Mouse (Mus musculus): ENCODE measurements around the gene Kti12. TPM values are rescaled to one million over a fixed set of nuclear protein-coding genes. Genes with fewer than 3 reads are reported as not detected.

Kti12 gene
- 10 to 100 TPM; 26.3 to 26.9 TPM for total RNA-seq (2021)
- long read RNA-seq, experiment 1, transcript Kti12-201 (1 exons, 1,629 nt) = major isoform, 43 of 43 reads
- long read RNA-seq, experiment 1, partial matches to known transcripts = 0 of 43 reads
- long read RNA-seq, experiment 1, other reads (novel, unspliced or antisense) = 0 of 43 reads
- long read RNA-seq, experiment 2, transcript Kti12-201 (1 exons, 1,629 nt) = major isoform, 63 of 63 reads
- long read RNA-seq, experiment 2, partial matches to known transcripts = 0 of 63 reads
- long read RNA-seq, experiment 2, other reads (novel, unspliced or antisense) = 0 of 63 reads

- DNase-seq (ENCODE audit: low spot score in 2 of 2) = peak; percentile 30 to 63
Measured at GRCm38 (mm10) chr4:108847715-108848504, at the start of gene Kti12. Kti12 (plus strand) TSS chr4:108847785.

- DNase-seq (ENCODE audit: low spot score in 2 of 2) = peak; percentile 28 to 45
Measured at GRCm38 (mm10) chr4:108798083-108798830, 49.3 kb upstream of the Kti12 start.

- DNase-seq (ENCODE audit: low spot score in 2 of 2) = no peak
Measured at GRCm38 (mm10) chr4:108803535-108803934, 44.0 kb upstream of the Kti12 start.

GRCm38 (mm10) chr4:108811142-108811541 lies 36.4 kb upstream of the Kti12 start:
- no peak for DNase-seq (ENCODE audit: low spot score in 2 of 2)

GRCm38 (mm10) chr4:108811550-108811949 lies 36.0 kb upstream of the Kti12 start:
- no peak for DNase-seq (ENCODE audit: low spot score in 2 of 2)

GRCm38 (mm10) chr4:108825677-108826076 lies 21.9 kb upstream of the Kti12 start:
- no peak for DNase-seq (ENCODE audit: low spot score in 2 of 2)

GRCm38 (mm10) chr4:108826096-108826495 lies 21.5 kb upstream of the Kti12 start:
- no peak for DNase-seq (ENCODE audit: low spot score in 2 of 2)

- no peak for DNase-seq (ENCODE audit: low spot score in 2 of 2)
Measured at GRCm38 (mm10) chr4:108826643-108827042, 20.9 kb upstream of the Kti12 start.

GRCm38 (mm10) chr4:108830698-108831097 lies 16.9 kb upstream of the Kti12 start:
- no peak for DNase-seq (ENCODE audit: low spot score in 2 of 2)

- peak; percentile 72 to 78 for DNase-seq (ENCODE audit: low spot score in 2 of 2)
Measured at GRCm38 (mm10) chr4:108832916-108833827, 14.4 kb upstream of the Kti12 start, which contains the start of gene Btf3l4. Btf3l4 (minus strand) TSS chr4:108833614.

GRCm38 (mm10) chr4:108833828-108834114 lies 13.8 kb upstream of the Kti12 start:
- no peak for DNase-seq (ENCODE audit: low spot score in 2 of 2)

- peak; percentile 31 to 70 for DNase-seq (ENCODE audit: low spot score in 2 of 2)
Measured at GRCm38 (mm10) chr4:108834115-108834970, 13.2 kb upstream of the Kti12 start, which contains the start of gene Txndc12. Txndc12 (plus strand) TSS chr4:108834601.

GRCm38 (mm10) chr4:108834971-108835311 lies 12.6 kb upstream of the Kti12 start:
- no peak for DNase-seq (ENCODE audit: low spot score in 2 of 2)

- no peak for DNase-seq (ENCODE audit: low spot score in 2 of 2)
Measured at GRCm38 (mm10) chr4:108835496-108835895, 12.1 kb upstream of the Kti12 start.

- DNase-seq (ENCODE audit: low spot score in 2 of 2) = no peak
Measured at GRCm38 (mm10) chr4:108838031-108838430, 9.6 kb upstream of the Kti12 start.

GRCm38 (mm10) chr4:108841920-108842578 lies 5.5 kb upstream of the Kti12 start:
- DNase-seq (ENCODE audit: low spot score in 2 of 2) = no peak

GRCm38 (mm10) chr4:108843336-108843735 lies 4.2 kb upstream of the Kti12 start:
- no peak for DNase-seq (ENCODE audit: low spot score in 2 of 2)

GRCm38 (mm10) chr4:108845824-108846569 lies 1.6 kb upstream of the Kti12 start:
- DNase-seq (ENCODE audit: low spot score in 2 of 2) = no peak

GRCm38 (mm10) chr4:108848505-108848848 lies 892 bp downstream of the Kti12 start, which contains the start of gene A730015C16Rik:
A730015C16Rik (minus strand) TSS chr4:108848619.
- DNase-seq (ENCODE audit: low spot score in 2 of 2) = peak in 1 of 2 experiments; percentile 15

Measured in adrenal gland, postnatal 4 days (tissue).